Mouse (Mus musculus) thymus, adult 18-20 months (tissue): ENCODE data around the gene Tanc1.

ENCODE experiments used
- DNase-seq, 2 experiments: peaks; one replicate each; pipeline ENCODE4 v3.0.0; 2022; ENCODE audit warnings: mixed read lengths in 2 of 2

Gene Tanc1

GRCm38 (mm10) chr2:59802722-59803387 lies 191.0 kb downstream of the Tanc1 start:
- DNase-seq, result no peak

GRCm38 (mm10) chr2:59805595-59805994 lies 193.8 kb downstream of the Tanc1 start:
- DNase-seq, result no peak

- no peak for DNase-seq
Measured at GRCm38 (mm10) chr2:59806038-59806437, 194.2 kb downstream of the Tanc1 start.

- no peak for DNase-seq
Measured at GRCm38 (mm10) chr2:59808608-59809007, 196.8 kb downstream of the Tanc1 start.

- DNase-seq, result no peak
Measured at GRCm38 (mm10) chr2:59810039-59810438, 198.2 kb downstream of the Tanc1 start.

- no peak for DNase-seq
Measured at GRCm38 (mm10) chr2:59811247-59811646, 199.4 kb downstream of the Tanc1 start.

GRCm38 (mm10) chr2:59812641-59813040 lies 200.8 kb downstream of the Tanc1 start:
- no peak for DNase-seq

GRCm38 (mm10) chr2:59813457-59813856 lies 201.6 kb downstream of the Tanc1 start:
- DNase-seq, result no peak

GRCm38 (mm10) chr2:59814997-59815396 lies 203.2 kb downstream of the Tanc1 start:
- DNase-seq, result no peak

GRCm38 (mm10) chr2:59818663-59819062 lies 206.8 kb downstream of the Tanc1 start:
- DNase-seq, result no peak

GRCm38 (mm10) chr2:59819415-59819814 lies 207.6 kb downstream of the Tanc1 start:
- DNase-seq, result no peak

- no peak for DNase-seq
Measured at GRCm38 (mm10) chr2:59820088-59820487, 208.2 kb downstream of the Tanc1 start.

- no peak for DNase-seq
Measured at GRCm38 (mm10) chr2:59821044-59821443, 209.2 kb downstream of the Tanc1 start.

GRCm38 (mm10) chr2:59824289-59824688 lies 212.4 kb downstream of the Tanc1 start:
- DNase-seq, result no peak

GRCm38 (mm10) chr2:59825380-59825779 lies 213.5 kb downstream of the Tanc1 start:
- no peak for DNase-seq

GRCm38 (mm10) chr2:59828103-59828655 lies 216.3 kb downstream of the Tanc1 start:
- DNase-seq, result no peak

GRCm38 (mm10) chr2:59828777-59829508 lies 217.1 kb downstream of the Tanc1 start:
- no peak for DNase-seq

- no peak for DNase-seq
Measured at GRCm38 (mm10) chr2:59829718-59830117, 217.9 kb downstream of the Tanc1 start.

GRCm38 (mm10) chr2:59830151-59830550 lies 218.3 kb downstream of the Tanc1 start:
- no peak for DNase-seq

GRCm38 (mm10) chr2:59830940-59831339 lies 219.1 kb downstream of the Tanc1 start:
- DNase-seq, result no peak

GRCm38 (mm10) chr2:59831831-59832230 lies 220.0 kb downstream of the Tanc1 start:
- no peak for DNase-seq

GRCm38 (mm10) chr2:59838825-59839224 lies 227.0 kb downstream of the Tanc1 start:
- no peak for DNase-seq

- no peak for DNase-seq
Measured at GRCm38 (mm10) chr2:59839755-59840154, 227.9 kb downstream of the Tanc1 start.

GRCm38 (mm10) chr2:59840191-59840590 lies 228.3 kb downstream of the Tanc1 start:
- DNase-seq, result no peak
